Comparison of ENCODE assay signal across 8 mouse cellular contexts in the genomic region with DNA sequence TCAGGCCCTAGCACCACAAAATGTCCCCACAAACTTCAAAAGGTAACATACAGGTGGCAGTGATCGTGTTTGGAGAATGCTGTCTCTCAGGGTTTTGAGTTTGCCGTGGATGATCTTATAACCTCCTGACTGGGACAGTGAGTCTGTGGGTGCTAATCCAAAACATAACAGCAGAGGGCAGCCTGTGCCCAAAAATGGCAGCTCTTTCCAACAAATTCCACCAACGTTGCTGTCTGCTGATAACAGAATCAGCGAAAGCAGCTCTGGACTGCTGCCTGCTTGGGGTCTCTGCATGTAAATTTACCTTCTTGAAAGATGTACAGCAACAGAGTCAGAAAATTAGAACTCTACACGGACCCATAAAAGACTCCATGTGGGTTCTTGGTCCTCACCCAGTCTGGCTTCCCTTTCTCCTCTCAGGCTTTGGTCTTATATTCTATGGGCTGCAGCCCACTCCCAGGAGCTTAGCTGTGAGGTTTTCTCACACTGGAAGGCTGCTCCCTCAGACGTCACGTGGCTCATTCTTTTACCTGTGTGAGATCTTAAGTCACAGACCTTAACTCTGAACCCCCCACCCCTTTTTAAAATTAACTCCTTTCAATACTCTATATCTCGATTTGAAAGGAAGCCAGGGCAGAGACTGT. TPM values are rescaled to one million over a fixed set of nuclear protein-coding genes. Genes with fewer than 3 reads are reported as not detected.
A peak's percentile ranks its signal among the peaks of the same experiment; 100 is the strongest.
DNase-seq lines count a peak whose midpoint lies in the region; ATAC-seq and TF ChIP-seq lines count a peak whose summit lies in the region.

No protein-coding gene starts in this region.

- H3K9ac ChIP-seq in heart, adult 2 months (ENCODE audit: low read depth, low read length): no peak overlapping the region
- H3K9ac ChIP-seq in forebrain, embryonic 11.5 days (ENCODE audit: low read length): no peak overlapping the region
- H3K9ac ChIP-seq in hindbrain, embryonic 12.5 days: no peak overlapping the region

- TF ChIP-seq POLR2A in heart, adult 2 months (IDR thresholded peaks at IDR 0.05; ENCODE audit: insufficient read depth, low read depth, low read length): no peak
- no peak for TF ChIP-seq POLR2A in brain, embryonic 14.5 days (IDR thresholded peaks at IDR 0.05; ENCODE audit: borderline replicate concordance, extremely low read depth, insufficient read depth, insufficient read length, poor library complexity, severe bottlenecking)

- H3K27me3 ChIP-seq in heart, adult 2 months (ENCODE audit: control insufficient read depth, insufficient read depth, low read length): no peaks in the 10 kb centered on the region
- no peaks in the 10 kb centered on the region for H3K27me3 ChIP-seq in forebrain, embryonic 11.5 days (ENCODE audit: control insufficient read depth, insufficient read depth, low read length)
- no peaks in the 10 kb centered on the region for H3K27me3 ChIP-seq in hindbrain, embryonic 12.5 days

- WGBS in heart, adult 2 months: 11% methylated on average over 8 of the region's 8 CpGs
- 28% methylated on average over 8 of the region's 8 CpGs for WGBS in forebrain, embryonic 11.5 days
- WGBS in hindbrain, embryonic 12.5 days: 22% methylated on average over 8 of the region's 8 CpGs

- TF ChIP-seq CTCF in heart, adult 2 months (IDR thresholded peaks at IDR 0.05): peak; percentile 73
- peak; percentile 88 for TF ChIP-seq CTCF in brain, embryonic 14.5 days (IDR thresholded peaks at IDR 0.05; ENCODE audit: borderline replicate concordance, extremely low read depth, insufficient read depth, insufficient read length)

- no peak overlapping the region for H3K4me2 ChIP-seq in forebrain, embryonic 11.5 days (ENCODE audit: low read depth, low read length, severe bottlenecking)
- H3K4me2 ChIP-seq in hindbrain, embryonic 12.5 days (replicated peaks): 0 out of 2 replicates have a peak overlapping the region, but pooled peaks have one; percentile 2

- H3K4me1 ChIP-seq in heart, adult 2 months (ENCODE audit: control insufficient read depth, insufficient read depth, low read length): no peaks in the 10 kb centered on the region
- no peaks in the 10 kb centered on the region for H3K4me1 ChIP-seq in forebrain, embryonic 11.5 days (replicated peaks; ENCODE audit: control insufficient read depth, insufficient read depth, low read length)
- H3K4me1 ChIP-seq in hindbrain, embryonic 12.5 days: no peaks in the 10 kb centered on the region; the same call in 1 of the 2 replicates

- TF ChIP-seq EP300 in heart, adult 2 months (IDR thresholded peaks at IDR 0.05; ENCODE audit: insufficient read depth, low read depth, low read length): no peak

- no peaks in the 10 kb centered on the region for H3K79me2 ChIP-seq in heart, adult 2 months (replicated peaks; ENCODE audit: control insufficient read depth, insufficient read depth, low read length)

- H3K27ac ChIP-seq in heart, adult 2 months: no peak overlapping the region
- H3K27ac ChIP-seq in forebrain, embryonic 11.5 days (ENCODE audit: low read depth, low read length): no peak overlapping the region
- H3K27ac ChIP-seq in hindbrain, embryonic 12.5 days: no peak overlapping the region

- no peaks in the 10 kb centered on the region for H3K36me3 ChIP-seq in heart, adult 2 months (ENCODE audit: control insufficient read depth, insufficient read depth, low read length)
- H3K36me3 ChIP-seq in forebrain, embryonic 11.5 days (ENCODE audit: control insufficient read depth, insufficient read depth, low read length): no peaks in the 10 kb centered on the region
- no peaks in the 10 kb centered on the region for H3K36me3 ChIP-seq in hindbrain, embryonic 12.5 days

- peak; percentile 17 to 51 for DNase-seq in heart, adult 2 months
- DNase-seq in heart, adult 9 months (ENCODE audit: low spot score in 2 of 2): no peak
- peak; percentile 88 for DNase-seq in brain, embryonic 14.5 days (ENCODE audit: low read depth)
- peak; percentile 85 for DNase-seq in forebrain, embryonic 11.5 days (ENCODE audit: low spot score)
- DNase-seq in left cerebral cortex, adult 11 months (ENCODE audit: low spot score): peak; percentile 75
- DNase-seq in spleen, postnatal 4 days (ENCODE audit: low spot score in 2 of 2): peak; percentile 30 to 68

- intact Hi-C loops in heart, adult 2 months (cut with DNase I): no loop called here

- H3K9me3 ChIP-seq in forebrain, embryonic 11.5 days (ENCODE audit: control insufficient read depth, low read length): no peaks in the 10 kb centered on the region
- no peaks in the 10 kb centered on the region for H3K9me3 ChIP-seq in hindbrain, embryonic 12.5 days (replicated peaks)

- peak; percentile 77 for ATAC-seq in forebrain, embryonic 11.5 days (replicated peaks; ENCODE audit: low FRiP score)
- ATAC-seq in hindbrain, embryonic 12.5 days (ENCODE audit: low FRiP score): peak; percentile 52; the same call in 1 of the 2 replicates
- ATAC-seq in megakaryocyte-erythroid progenitor cell, adult 5-6 weeks (replicated peaks; ENCODE audit: low FRiP score, low TSS enrichment, poor library complexity, severe bottlenecking): peak; percentile 72

- no peak overlapping the region for H3K4me3 ChIP-seq in heart, adult 2 months
- no peak overlapping the region for H3K4me3 ChIP-seq in forebrain, embryonic 11.5 days (ENCODE audit: low read depth, low read length)
- no peak overlapping the region for H3K4me3 ChIP-seq in hindbrain, embryonic 12.5 days

RNA-seq across cellular contexts. Expression of a gene that starts 24.1 kb away (rescaled TPM):
- under 1 TPM; 0.21 to 0.25 TPM for total RNA-seq in heart, adult 2 months (2021)
- polyA plus RNA-seq in heart, adult 2 months (2012; rRNA removed): 0.12 and 0.21 TPM in 2 replicates
- polyA plus RNA-seq in brain, embryonic 14.5 days (2012; rRNA removed): 26.2 and 29.3 TPM in 2 replicates
- 7.6 and 9.4 TPM in 2 replicates for polyA plus RNA-seq in forebrain, embryonic 11.5 days (2014; fragmentation: Nextera tagmentation; extraction: Ambion mirVana)
- polyA plus RNA-seq in hindbrain, embryonic 12.5 days (2016; fragmentation: Nextera tagmentation; extraction: Ambion mirVana): 11.2 and 12.1 TPM in 2 replicates
- not detected in 2 replicates for total RNA-seq in megakaryocyte-erythroid progenitor cell, adult 5-6 weeks (2014; fragmentation: Nextera tagmentation)
- not detected in 2 replicates for total RNA-seq in megakaryocyte-erythroid progenitor cell, adult 5-6 weeks (2017)

Comparison
In these comparisons a context has a peak if more than half of its experiments do, and no peak if none do; other contexts are left out.
1. DNase-seq: peak in heart, adult 2 months (2 of 2), brain, embryonic 14.5 days (single experiment), forebrain, embryonic 11.5 days (single experiment), left cerebral cortex, adult 11 months (single experiment) and spleen, postnatal 4 days (2 of 2); none in heart, adult 9 months (0 of 2).
2. Peak in every context shown above with its lines, with median percentiles within 50 percentile points of each other: ATAC-seq.